Mouse (Mus musculus): ENCODE data around the gene Gm20379. TPM values are rescaled to one million over a fixed set of nuclear protein-coding genes. Genes with fewer than 3 reads are reported as not detected.

Gene Gm20379
- total and polyA plus RNA-seq, 2 experiments from 2014 or later, result 0.83 TPM; not detected in 1

GRCm38 (mm10) chr13:92303062-92303948, 2.5 kb upstream of the Gm20379 start:
- H3K27me3 ChIP-seq (ENCODE audit: insufficient read depth, low read length), result no peaks in the 10 kb centered on the region
- ATAC-seq, result no peak
- no peak for TF ChIP-seq CTCF (IDR thresholded peaks at IDR 0.05; ENCODE audit: low read depth)
- H3K4me2 ChIP-seq (ENCODE audit: low read depth, low read length), result no peak overlapping the region
- no peak overlapping the region for H3K4me3 ChIP-seq (ENCODE audit: low read length)
- H3K4me1 ChIP-seq (ENCODE audit: insufficient read depth, low read length), result no peaks in the 10 kb centered on the region
- no peak overlapping the region for H3K27ac ChIP-seq
- no peaks in the 10 kb centered on the region for H3K9me3 ChIP-seq (ENCODE audit: low read length)
- no peaks in the 10 kb centered on the region; the same call in 1 of the 2 replicates for H3K36me3 ChIP-seq (ENCODE audit: insufficient read depth, low read length)
- H3K9ac ChIP-seq (replicated peaks; ENCODE audit: low read length), result no peak overlapping the region
- DNase-seq (ENCODE audit: low spot score), result peak; percentile 3
- 66% methylated on average over 8 of the region's 8 CpGs for WGBS

DNA sequence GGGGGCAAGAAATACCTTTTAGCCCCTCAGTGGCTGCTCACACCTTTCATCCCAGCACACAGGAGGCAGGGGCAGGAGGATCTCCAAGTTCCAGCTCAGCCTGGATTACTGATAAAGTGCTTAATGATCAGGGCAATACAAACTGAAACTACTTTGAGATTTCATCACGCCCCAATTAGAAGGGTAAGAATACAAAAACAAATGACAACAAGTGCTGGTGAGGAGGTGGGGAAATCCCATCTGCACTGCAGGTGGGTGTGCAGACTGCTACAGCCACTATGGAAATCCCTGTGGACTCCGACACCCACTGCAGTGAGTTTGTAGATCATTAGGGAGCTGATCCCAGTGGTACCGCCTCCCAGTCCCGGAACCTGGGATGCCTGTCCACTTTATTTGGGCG, 1.5 kb upstream of the Gm20379 start:
- H3K36me3 ChIP-seq (ENCODE audit: insufficient read depth, low read length), result no peaks in the 10 kb centered on the region; the same call in 1 of the 2 replicates
- H3K4me1 ChIP-seq (ENCODE audit: insufficient read depth, low read length), result no peaks in the 10 kb centered on the region
- no peak overlapping the region for H3K27ac ChIP-seq
- no peaks in the 10 kb centered on the region for H3K9me3 ChIP-seq (ENCODE audit: low read length)
- no peak overlapping the region for H3K4me3 ChIP-seq (ENCODE audit: low read length)
- no peak overlapping the region for H3K9ac ChIP-seq (replicated peaks; ENCODE audit: low read length)
- DNase-seq (ENCODE audit: low spot score) (no peak), ATAC-seq (no peak)
- no peaks in the 10 kb centered on the region for H3K27me3 ChIP-seq (ENCODE audit: insufficient read depth, low read length)
- TF ChIP-seq CTCF (IDR thresholded peaks at IDR 0.05; ENCODE audit: low read depth), result no peak
- no peak overlapping the region for H3K4me2 ChIP-seq (ENCODE audit: low read depth, low read length)
- 95% methylated on average over 5 of the region's 5 CpGs for WGBS

DNA sequence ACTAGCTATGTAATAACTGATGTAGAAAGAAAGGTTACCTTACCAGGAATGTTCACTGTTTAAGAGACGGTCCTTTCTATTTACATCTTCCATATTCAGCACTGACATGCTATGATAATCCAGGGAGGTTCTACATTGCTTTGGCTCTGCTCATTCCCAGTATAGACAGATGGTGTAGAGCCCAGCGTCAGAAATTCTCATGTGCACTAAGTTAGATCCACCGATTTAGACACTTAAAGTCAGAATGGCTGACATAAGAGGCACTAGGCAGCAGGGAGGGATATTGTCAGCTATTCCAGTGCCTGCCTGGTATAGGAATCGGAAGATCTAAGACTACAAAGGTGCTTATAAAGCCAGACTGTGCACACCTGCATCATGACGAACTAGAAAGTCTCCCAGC, 8.8 kb downstream of the Gm20379 start:
- no peaks in the 10 kb centered on the region for H3K4me1 ChIP-seq (ENCODE audit: insufficient read depth, low read length)
- DNase-seq (ENCODE audit: low spot score) (no peak), ATAC-seq (no peak)
- 85% methylated on average over 5 of the region's 5 CpGs for WGBS
- no peak for TF ChIP-seq CTCF (IDR thresholded peaks at IDR 0.05; ENCODE audit: low read depth)
- no peaks in the 10 kb centered on the region for H3K9me3 ChIP-seq (ENCODE audit: low read length)
- no peak overlapping the region for H3K4me3 ChIP-seq (ENCODE audit: low read length)
- H3K27me3 ChIP-seq (ENCODE audit: insufficient read depth, low read length), result no peaks in the 10 kb centered on the region
- H3K36me3 ChIP-seq (ENCODE audit: insufficient read depth, low read length), result peaks cover 5% of the 10 kb centered on the region; the same call in 1 of the 2 replicates
- no peak overlapping the region for H3K9ac ChIP-seq (replicated peaks; ENCODE audit: low read length)
- no peak overlapping the region for H3K27ac ChIP-seq
- H3K4me2 ChIP-seq (ENCODE audit: low read depth, low read length), result no peak overlapping the region

DNA sequence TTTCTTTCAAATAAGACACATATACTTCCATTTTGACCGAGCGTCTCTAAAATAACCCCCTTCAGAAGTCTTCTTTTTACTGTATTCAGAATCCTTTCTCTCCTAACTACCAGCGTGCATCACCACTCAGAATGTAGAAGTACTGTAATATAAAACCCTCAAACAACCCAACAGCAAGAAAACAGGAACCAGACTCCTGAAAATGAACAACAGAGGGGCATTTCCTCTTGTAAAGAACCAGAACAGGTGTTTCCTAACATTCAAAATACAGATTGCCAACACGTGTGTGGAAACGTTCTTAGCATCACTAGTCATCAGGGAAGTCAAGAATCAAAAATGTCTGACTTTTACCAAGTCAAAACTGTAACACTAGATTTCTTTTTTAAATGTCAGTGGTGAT, 15.0 kb downstream of the Gm20379 start:
- Histone ChIP-seq H3K27ac (no peak overlapping the region), H3K4me1 (ENCODE audit: insufficient read depth, low read length) (no peaks in the 10 kb centered on the region), H3K4me2 (ENCODE audit: low read depth, low read length) (no peak overlapping the region), H3K9ac (replicated peaks; ENCODE audit: low read length) (no peak overlapping the region), H3K27me3 (ENCODE audit: insufficient read depth, low read length) (no peaks in the 10 kb centered on the region), H3K4me3 (ENCODE audit: low read length) (no peak overlapping the region), H3K36me3 (ENCODE audit: insufficient read depth, low read length) (no peaks in the 10 kb centered on the region), H3K9me3 (ENCODE audit: low read length) (no peaks in the 10 kb centered on the region)
- DNase-seq (ENCODE audit: low spot score) (no peak), ATAC-seq (no peak)
- WGBS, result 93% methylated on average over 5 of the region's 5 CpGs
- no peak for TF ChIP-seq CTCF (IDR thresholded peaks at IDR 0.05; ENCODE audit: low read depth)

DNA sequence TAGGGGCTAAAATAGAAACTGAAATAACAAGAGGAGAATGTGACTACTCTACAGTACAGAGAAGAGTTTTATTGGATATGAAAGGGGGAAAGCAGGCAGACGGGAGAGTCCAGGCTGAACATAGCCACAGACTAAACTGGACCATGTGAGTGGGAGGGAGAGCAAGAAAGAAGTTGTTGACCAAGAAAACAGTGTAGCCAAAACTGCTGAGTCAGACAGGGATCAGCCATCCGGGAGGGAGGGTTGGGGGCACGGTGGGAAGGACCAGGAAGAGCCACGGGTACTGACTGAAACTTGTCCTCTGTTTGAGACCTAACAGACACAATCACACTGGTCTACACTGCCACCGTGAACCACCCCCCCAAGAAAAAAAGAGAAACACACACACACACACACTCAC, 20.2 kb downstream of the Gm20379 start:
- Histone ChIP-seq H3K4me2 (ENCODE audit: low read depth, low read length) (no peak overlapping the region), H3K9ac (replicated peaks; ENCODE audit: low read length) (no peak overlapping the region), H3K27me3 (ENCODE audit: insufficient read depth, low read length) (no peaks in the 10 kb centered on the region), H3K4me3 (ENCODE audit: low read length) (no peak overlapping the region), H3K9me3 (ENCODE audit: low read length) (no peaks in the 10 kb centered on the region), H3K36me3 (ENCODE audit: insufficient read depth, low read length) (no peaks in the 10 kb centered on the region), H3K27ac (no peak overlapping the region), H3K4me1 (ENCODE audit: insufficient read depth, low read length) (no peaks in the 10 kb centered on the region)
- TF ChIP-seq CTCF (IDR thresholded peaks at IDR 0.05; ENCODE audit: low read depth), result no peak
- no peak for DNase-seq (ENCODE audit: low spot score)
- no peak for ATAC-seq
- 78% methylated on average over 5 of the region's 5 CpGs for WGBS

DNA sequence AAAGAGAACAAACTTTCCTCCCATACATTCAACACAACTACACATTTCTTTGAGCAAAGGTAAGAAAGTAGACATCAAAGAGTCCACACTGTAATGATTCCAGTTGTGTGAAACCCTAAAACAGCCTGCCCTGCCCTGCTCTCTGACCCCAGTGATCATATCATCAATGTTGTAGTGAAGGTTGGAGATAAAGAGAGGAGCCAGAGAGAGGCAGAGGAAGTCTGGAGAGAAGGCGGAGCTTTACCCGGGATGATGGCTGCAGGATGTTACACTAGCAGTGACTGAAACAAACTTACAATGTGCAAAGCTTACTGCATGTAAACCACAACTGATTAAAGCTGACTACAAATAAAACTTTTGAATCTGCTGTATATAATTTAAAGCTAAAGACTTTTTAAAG, 22.2 kb downstream of the Gm20379 start:
- Histone ChIP-seq H3K36me3 (ENCODE audit: insufficient read depth, low read length) (no peaks in the 10 kb centered on the region), H3K9me3 (ENCODE audit: low read length) (no peaks in the 10 kb centered on the region), H3K27ac (no peak overlapping the region), H3K4me1 (ENCODE audit: insufficient read depth, low read length) (no peaks in the 10 kb centered on the region), H3K27me3 (ENCODE audit: insufficient read depth, low read length) (no peaks in the 10 kb centered on the region), H3K9ac (replicated peaks; ENCODE audit: low read length) (no peak overlapping the region), H3K4me3 (ENCODE audit: low read length) (no peak overlapping the region), H3K4me2 (ENCODE audit: low read depth, low read length) (no peak overlapping the region)
- TF ChIP-seq CTCF (IDR thresholded peaks at IDR 0.05; ENCODE audit: low read depth), result no peak
- no peak for DNase-seq (ENCODE audit: low spot score)
- no peak for ATAC-seq
- 86% methylated on average over 2 of the region's 2 CpGs for WGBS

DNA sequence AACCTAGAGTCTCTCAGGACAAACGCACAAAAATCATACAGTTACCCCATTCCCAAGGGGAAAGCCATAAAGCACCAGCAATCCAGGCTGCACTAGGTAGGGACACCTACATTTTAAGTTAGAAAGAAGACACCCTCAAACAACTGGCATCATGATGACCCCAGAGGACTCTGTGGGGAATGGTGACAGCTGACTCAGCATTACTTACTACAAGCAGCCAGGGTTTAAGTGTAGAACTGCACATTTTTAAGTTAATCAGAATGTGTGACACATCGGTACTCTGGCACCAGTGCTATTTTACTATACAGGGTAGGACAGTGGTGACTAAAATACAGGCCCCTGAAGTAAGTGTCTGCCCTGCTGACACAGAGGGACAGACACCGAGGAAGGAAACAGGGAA, 24.8 kb downstream of the Gm20379 start:
- H3K4me3 ChIP-seq (ENCODE audit: low read length), result no peak overlapping the region
- H3K9ac ChIP-seq (replicated peaks; ENCODE audit: low read length), result no peak overlapping the region
- H3K4me1 ChIP-seq (ENCODE audit: insufficient read depth, low read length), result no peaks in the 10 kb centered on the region
- TF ChIP-seq CTCF (IDR thresholded peaks at IDR 0.05; ENCODE audit: low read depth), result no peak
- H3K27ac ChIP-seq, result no peak overlapping the region
- DNase-seq (ENCODE audit: low spot score) (no peak), ATAC-seq (no peak)
- H3K4me2 ChIP-seq (ENCODE audit: low read depth, low read length), result no peak overlapping the region
- no peaks in the 10 kb centered on the region for H3K27me3 ChIP-seq (ENCODE audit: insufficient read depth, low read length)
- 94% methylated on average over 3 of the region's 3 CpGs for WGBS
- H3K36me3 ChIP-seq (ENCODE audit: insufficient read depth, low read length), result no peaks in the 10 kb centered on the region
- no peaks in the 10 kb centered on the region for H3K9me3 ChIP-seq (ENCODE audit: low read length)

Measured in hindbrain, postnatal 0 days (tissue).